Mouse (Mus musculus) embryonic facial prominence, embryonic 11.5 days (tissue): ENCODE measurements around the gene Rdh14. TPM values are rescaled to one million over a fixed set of nuclear protein-coding genes. Genes with fewer than 3 reads are reported as not detected.

Source experiments
- ATAC-seq: fragments of 200-750 bp; cut with Nextera tagmentation; replicated peaks from 2 replicates; pipeline ENCODE4 v1.8.0; 2017; ENCODE audit warnings: low read depth; ENCODE audit not compliant: insufficient number of reproducible peaks, low FRiP score, low TSS enrichment
- DNase-seq: peaks from one replicate; pipeline ENCODE4 v3.0.0-alpha.2; 2015; ENCODE audit warnings: low spot score
- H3K27ac ChIP-seq: fragments of 300-500 bp; sonication (generic); replicated peaks from 2 replicates; pipeline ENCODE4 v1.5.1; 2014; ENCODE audit warnings: mild to moderate bottlenecking, low read depth, low read length, control low read depth
- H3K27me3 ChIP-seq: fragments of 300-500 bp; sonication (generic); 2 replicates; pipeline ENCODE4 v1.6.1; 2014; ENCODE audit warnings: mild to moderate bottlenecking, low read length, moderate library complexity, mixed read lengths; ENCODE audit not compliant: control insufficient read depth, insufficient read depth
- H3K36me3 ChIP-seq: fragments of 300-500 bp; sonication (generic); replicated peaks from 2 replicates; pipeline ENCODE4 v1.6.1; 2014; ENCODE audit warnings: low read depth, mild to moderate bottlenecking, low read length, moderate library complexity, mixed read lengths; ENCODE audit not compliant: control insufficient read depth, insufficient read depth
- H3K4me1 ChIP-seq: fragments of 300-500 bp; sonication (generic); 2 replicates; pipeline ENCODE4 v1.6.1; 2014; ENCODE audit warnings: low read length, mixed read lengths; ENCODE audit not compliant: control insufficient read depth, insufficient read depth
- H3K4me2 ChIP-seq: fragments of 300-500 bp; sonication (generic); 2 replicates; pipeline ENCODE4 v1.6.1; 2014; ENCODE audit warnings: low read depth, mild to moderate bottlenecking, control low read depth, low read length, moderate library complexity
- H3K4me3 ChIP-seq: fragments of 300-500 bp; sonication (generic); 2 replicates; pipeline ENCODE4 v1.5.1; 2014; ENCODE audit warnings: low read depth, low read length, control low read depth
- H3K9ac ChIP-seq: fragments of 300-500 bp; sonication (generic); replicated peaks from 2 replicates; pipeline ENCODE4 v1.6.1; 2014; ENCODE audit warnings: mild to moderate bottlenecking, control low read depth, low read length
- H3K9me3 ChIP-seq: fragments of 300-500 bp; sonication (generic); replicated peaks from 2 replicates; pipeline ENCODE4 v1.6.1; 2016; ENCODE audit warnings: mild to moderate bottlenecking, low read length, inconsistent platforms, mixed read lengths; ENCODE audit not compliant: control insufficient read depth
- WGBS: fragments of 180-500 bp; shearing (Covaris S2); extraction: QIAGEN DNeasy Blood & Tissue Kit; methylation state at CpG from one replicate; pipeline ENCODE4 v1.1.7; 2014; 5-methylcytosine and 5-hydroxymethylcytosine counted together
- polyA plus RNA-seq: library from polyadenylated mRNA; unstranded; fragments of >200 nt; fragmentation: Nextera tagmentation; extraction: Ambion mirVana; gene quantifications from 2 replicates; pipeline ENCODE4 v1.2.1, GENCODE M21; 2014

Rdh14 gene
- polyA plus RNA-seq, 1 experiment from 2014 or later, result 33.4 TPM

GRCm38 (mm10) chr12:10411453-10411852 lies 20.9 kb downstream of the Rdh14 start:
- ATAC-seq, result no peak
- H3K27ac ChIP-seq, result no peak overlapping the region
- no peak overlapping the region for H3K4me2 ChIP-seq
- no peak overlapping the region for H3K9ac ChIP-seq
- H3K4me3 ChIP-seq, result no peak overlapping the region
- no peaks in the 10 kb centered on the region for H3K4me1 ChIP-seq
- no peak for DNase-seq
- no peaks in the 10 kb centered on the region for H3K9me3 ChIP-seq
- WGBS, result 85% methylated on average over 1 of the region's 1 CpGs
- no peaks in the 10 kb centered on the region for H3K36me3 ChIP-seq
- H3K27me3 ChIP-seq, result no peaks in the 10 kb centered on the region

GRCm38 (mm10) chr12:10422347-10422746 lies 31.8 kb downstream of the Rdh14 start:
- H3K4me1 ChIP-seq, result no peaks in the 10 kb centered on the region
- ATAC-seq (no peak), DNase-seq (no peak)
- 59% methylated on average over 3 of the region's 3 CpGs for WGBS
- H3K27ac ChIP-seq, result no peak overlapping the region
- H3K36me3 ChIP-seq, result no peaks in the 10 kb centered on the region
- H3K27me3 ChIP-seq, result no peaks in the 10 kb centered on the region
- no peak overlapping the region for H3K4me2 ChIP-seq
- H3K9me3 ChIP-seq, result no peaks in the 10 kb centered on the region
- H3K9ac ChIP-seq, result no peak overlapping the region
- H3K4me3 ChIP-seq, result no peak overlapping the region

GRCm38 (mm10) chr12:10425982-10426863 lies 35.7 kb downstream of the Rdh14 start:
- Histone ChIP-seq H3K9ac (no peak overlapping the region), H3K4me1 (no peaks in the 10 kb centered on the region), H3K4me2 (no peak overlapping the region), H3K4me3 (no peak overlapping the region), H3K36me3 (no peaks in the 10 kb centered on the region), H3K9me3 (no peaks in the 10 kb centered on the region), H3K27me3 (no peaks in the 10 kb centered on the region), H3K27ac (no peak overlapping the region)
- ATAC-seq (no peak), DNase-seq (peak; percentile 31)
- 57% methylated on average over 9 of the region's 9 CpGs for WGBS

GRCm38 (mm10) chr12:10430999-10431398 lies 40.4 kb downstream of the Rdh14 start:
- Histone ChIP-seq H3K4me1 (no peaks in the 10 kb centered on the region), H3K36me3 (no peaks in the 10 kb centered on the region), H3K9ac (no peak overlapping the region), H3K27me3 (no peaks in the 10 kb centered on the region), H3K27ac (no peak overlapping the region), H3K4me2 (no peak overlapping the region), H3K9me3 (no peaks in the 10 kb centered on the region), H3K4me3 (no peak overlapping the region)
- no peak for DNase-seq
- no peak for ATAC-seq
- 87% methylated on average over 1 of the region's 1 CpGs for WGBS

GRCm38 (mm10) chr12:10438054-10439001 lies 47.8 kb downstream of the Rdh14 start:
- no peak overlapping the region; the same call in 1 of the 2 replicates for H3K4me2 ChIP-seq
- H3K4me3 ChIP-seq, result no peak overlapping the region
- ATAC-seq (peak; percentile 77; the same call in 1 of the 2 replicates), DNase-seq (peak; percentile 87)
- H3K9ac ChIP-seq, result no peak overlapping the region
- H3K36me3 ChIP-seq, result no peaks in the 10 kb centered on the region
- H3K27me3 ChIP-seq, result no peaks in the 10 kb centered on the region
- 0 out of 2 replicates have a peak overlapping the region, but pooled peaks have one; percentile 20 for H3K27ac ChIP-seq
- 15% methylated on average over 15 of the region's 15 CpGs for WGBS
- H3K4me1 ChIP-seq, result no peaks in the 10 kb centered on the region; the same call in 1 of the 2 replicates
- H3K9me3 ChIP-seq, result no peaks in the 10 kb centered on the region

- peak; percentile 35 for DNase-seq
- no peaks in the 10 kb centered on the region; the same call in 1 of the 2 replicates for H3K4me1 ChIP-seq
- H3K4me3 ChIP-seq, result no peak overlapping the region
- H3K36me3 ChIP-seq, result no peaks in the 10 kb centered on the region
- no peak overlapping the region for H3K9ac ChIP-seq
- H3K9me3 ChIP-seq, result no peaks in the 10 kb centered on the region
- 27% methylated on average over 14 of the region's 14 CpGs for WGBS
- no peaks in the 10 kb centered on the region for H3K27me3 ChIP-seq
- H3K27ac ChIP-seq, result no peak overlapping the region
- no peak for ATAC-seq
- no peak overlapping the region for H3K4me2 ChIP-seq
Observed at GRCm38 (mm10) chr12:10439483-10440235, 49.1 kb downstream of the Rdh14 start.
